Mouse (Mus musculus) CH12F3 (cell line): ENCODE data around the gene Cbln3.

Experiments
- in situ Hi-C: fragments of 300-500 bp; cut with MboI; formaldehyde crosslinking; loops from 2 replicates; pipeline ENCODE4 v1.14.3; 2020; ENCODE audit warnings: low sequenced_read_pairs

Cbln3 gene

DNA sequence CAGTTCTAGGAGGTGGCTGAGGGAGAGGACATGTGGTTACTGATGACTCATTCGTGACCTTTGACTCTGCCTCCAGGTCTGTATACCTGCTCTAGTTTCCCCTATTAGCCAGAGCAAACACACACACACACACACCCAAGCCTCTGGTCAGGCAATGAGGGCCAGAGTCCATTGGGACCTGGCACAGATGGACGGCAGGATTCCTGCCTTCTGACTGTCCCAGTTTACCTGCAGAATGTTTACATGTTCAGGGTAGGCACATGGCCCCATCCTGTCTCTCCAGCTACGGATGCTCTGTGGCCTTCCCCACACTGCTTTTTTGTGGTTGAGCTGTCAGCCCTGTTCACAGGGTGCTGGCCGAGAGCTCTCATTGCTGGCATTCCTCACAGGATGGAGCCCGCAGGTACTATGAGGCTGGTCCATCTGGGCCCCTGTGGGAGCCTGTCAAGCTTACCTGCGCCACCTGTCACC is 2.0 kb downstream of the Cbln3 start:
- in situ Hi-C loops = no loop called here

DNA sequence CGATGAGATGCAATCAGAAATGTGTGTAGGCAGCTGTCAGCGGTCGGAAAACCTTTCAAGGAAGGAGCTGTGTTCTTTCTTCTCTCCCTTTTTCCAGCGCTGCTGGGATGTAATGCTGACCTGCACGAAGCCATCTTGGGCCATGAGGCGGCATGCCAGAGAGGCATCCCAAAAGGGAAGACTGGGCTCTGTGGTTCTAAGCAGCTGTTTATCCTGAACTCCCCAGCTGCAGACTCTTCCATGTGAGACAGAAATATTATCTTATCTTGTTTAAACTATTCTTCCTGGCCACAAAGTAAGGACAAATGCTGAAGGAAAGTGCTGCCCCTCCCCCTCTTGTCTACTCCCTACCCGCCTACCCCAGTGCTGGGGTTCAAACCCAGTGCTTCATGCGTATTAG is 3.2 kb downstream of the Cbln3 start:
- in situ Hi-C loops = no loop called here

DNA sequence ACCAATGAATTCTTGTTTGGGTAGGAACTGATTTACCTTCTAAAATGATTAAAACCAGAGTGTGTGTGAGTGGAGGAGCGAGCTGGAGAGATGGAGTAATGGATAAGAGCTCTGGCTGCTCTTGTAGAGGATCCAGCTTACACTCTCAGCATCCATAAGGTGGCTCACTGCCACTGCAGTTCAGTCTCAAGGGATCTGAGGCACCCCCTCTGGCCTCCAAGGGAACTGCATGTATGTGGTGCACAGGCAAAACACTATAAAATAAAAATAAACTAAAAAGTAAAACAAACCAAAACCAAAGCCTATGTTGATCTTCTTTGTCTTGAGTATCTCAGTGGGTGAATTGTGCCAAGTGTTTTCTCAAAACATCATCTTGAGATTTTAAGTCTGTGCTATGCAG is 4.6 kb downstream of the Cbln3 start:
- in situ Hi-C loops = loop anchor here (5.0 kb wide), 1 partner anchor 38 kb away; no protein-coding TSS in a partner anchor

- in situ Hi-C loops = loop anchor here (5.0 kb wide), 1 partner anchor 39 kb away; no protein-coding TSS in a partner anchor
Measured at GRCm38 (mm10) chr14:55878316-55878940, 5.8 kb downstream of the Cbln3 start.

DNA sequence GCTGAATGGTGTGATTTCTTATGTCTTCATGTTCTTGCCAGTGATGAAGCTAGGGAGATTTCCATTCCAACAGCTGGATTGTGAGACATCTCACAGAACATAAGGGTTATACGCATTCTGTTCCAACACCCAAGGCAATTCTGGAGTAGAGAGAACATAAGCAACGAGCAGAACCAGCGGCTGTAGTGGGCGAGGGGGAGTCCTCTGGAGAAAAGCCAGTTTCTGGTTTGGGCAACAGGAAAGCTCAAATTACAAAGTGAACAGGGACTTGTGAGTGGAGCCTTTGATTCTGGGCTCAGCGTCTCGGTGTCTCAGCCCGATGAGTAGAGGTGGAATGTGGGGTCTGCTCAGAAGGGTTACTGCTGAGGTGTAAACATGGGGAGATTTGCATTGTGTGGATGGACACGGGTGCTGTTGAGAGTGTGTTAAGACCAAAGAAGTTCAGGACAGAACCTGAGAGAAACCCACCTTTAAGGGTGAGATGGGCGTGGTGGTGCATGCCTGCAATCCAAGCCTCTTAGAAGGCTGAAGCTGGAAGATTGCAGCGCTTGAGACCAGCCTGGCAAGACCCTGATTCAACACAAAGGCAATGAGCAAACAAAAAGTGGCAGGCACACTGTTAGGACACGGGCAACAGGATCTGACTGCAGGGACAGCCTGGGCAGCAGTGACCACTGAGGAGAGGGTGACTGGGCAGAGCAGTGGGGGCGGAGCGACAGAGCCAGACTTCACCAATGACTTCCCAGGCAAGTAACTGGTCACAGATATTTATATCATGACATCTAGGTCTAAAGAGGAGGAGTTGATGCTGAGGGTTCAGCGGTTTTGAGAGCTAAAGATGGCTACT is 6.5 kb downstream of the Cbln3 start:
- in situ Hi-C loops = loop anchor here (5.0 kb wide), 1 partner anchor 40 kb away; no protein-coding TSS in a partner anchor

DNA sequence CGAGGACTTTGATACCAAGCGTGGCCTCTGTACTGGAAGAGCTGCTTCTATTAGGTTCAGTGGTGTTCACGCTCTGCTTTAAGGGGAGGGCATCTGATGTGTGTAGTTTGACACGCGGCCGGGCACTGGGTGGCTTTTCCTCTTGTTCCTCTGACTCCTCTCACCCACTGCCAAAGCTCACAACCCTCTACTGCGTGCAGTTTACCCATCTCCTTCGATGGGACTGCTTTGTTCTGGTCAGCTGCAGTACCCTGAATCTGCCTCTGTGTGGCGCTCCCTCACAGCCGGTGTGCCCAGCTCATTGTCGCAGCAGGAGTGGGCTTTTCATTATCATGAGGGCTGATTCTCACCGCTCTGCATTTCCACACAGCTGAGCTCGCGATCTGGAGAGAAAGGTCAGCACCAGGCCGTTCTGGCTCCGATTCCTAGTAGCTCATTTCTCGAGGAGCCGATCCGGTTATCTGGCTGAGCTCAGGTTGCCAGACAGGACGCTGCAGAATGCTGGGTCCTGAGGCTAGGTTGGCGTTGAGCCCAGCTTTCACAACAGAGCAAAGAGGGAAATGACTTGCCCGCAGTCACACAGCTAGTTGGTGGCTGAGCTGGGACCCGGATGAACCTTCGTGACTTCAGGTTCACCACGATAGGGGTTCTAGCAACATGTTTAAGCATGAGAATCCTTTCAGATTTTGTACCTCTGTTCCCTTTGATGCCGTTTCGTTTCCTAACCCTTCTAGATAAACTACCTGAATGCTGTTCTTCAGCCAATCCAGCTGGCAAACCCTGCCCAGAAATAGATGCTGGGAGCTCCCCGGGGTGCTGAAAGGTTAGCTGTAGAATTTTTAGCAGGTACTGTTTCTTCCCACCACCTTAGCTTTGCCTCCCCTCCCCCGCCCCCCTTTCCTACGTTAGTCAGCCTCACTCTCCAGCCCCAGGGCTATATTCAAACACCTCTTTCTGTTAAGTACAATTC is 10.2 kb downstream of the Cbln3 start:
- in situ Hi-C loops = no loop called here

GRCm38 (mm10) chr14:55873242-55873713 is 10.9 kb downstream of the Cbln3 start:
- in situ Hi-C loops = no loop called here

DNA sequence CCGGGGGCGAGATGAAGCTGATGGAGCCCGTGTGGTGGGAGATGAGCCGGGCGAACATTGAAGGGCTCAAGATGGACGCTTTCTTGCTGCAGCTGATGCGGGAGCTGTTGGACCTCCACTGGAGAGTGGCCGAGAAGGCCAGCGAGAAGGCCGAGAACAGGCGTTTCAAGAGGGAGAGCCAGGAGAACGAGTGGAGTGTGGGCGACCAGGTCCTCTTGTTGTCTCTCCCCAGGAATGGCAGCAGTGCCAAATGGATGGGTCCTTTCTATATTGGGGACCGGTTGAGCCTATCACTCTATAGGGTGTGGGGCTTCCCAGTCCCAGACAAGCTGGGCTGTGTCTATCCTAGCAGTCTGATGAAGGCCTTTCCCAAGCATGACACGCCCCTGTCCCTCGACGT is 11.6 kb downstream of the Cbln3 start:
- in situ Hi-C loops = no loop called here

GRCm38 (mm10) chr14:55872039-55872438 is 12.2 kb downstream of the Cbln3 start:
- in situ Hi-C loops = no loop called here

- in situ Hi-C loops = no loop called here
Measured at GRCm38 (mm10) chr14:55869538-55869937, 14.7 kb downstream of the Cbln3 start.

DNA sequence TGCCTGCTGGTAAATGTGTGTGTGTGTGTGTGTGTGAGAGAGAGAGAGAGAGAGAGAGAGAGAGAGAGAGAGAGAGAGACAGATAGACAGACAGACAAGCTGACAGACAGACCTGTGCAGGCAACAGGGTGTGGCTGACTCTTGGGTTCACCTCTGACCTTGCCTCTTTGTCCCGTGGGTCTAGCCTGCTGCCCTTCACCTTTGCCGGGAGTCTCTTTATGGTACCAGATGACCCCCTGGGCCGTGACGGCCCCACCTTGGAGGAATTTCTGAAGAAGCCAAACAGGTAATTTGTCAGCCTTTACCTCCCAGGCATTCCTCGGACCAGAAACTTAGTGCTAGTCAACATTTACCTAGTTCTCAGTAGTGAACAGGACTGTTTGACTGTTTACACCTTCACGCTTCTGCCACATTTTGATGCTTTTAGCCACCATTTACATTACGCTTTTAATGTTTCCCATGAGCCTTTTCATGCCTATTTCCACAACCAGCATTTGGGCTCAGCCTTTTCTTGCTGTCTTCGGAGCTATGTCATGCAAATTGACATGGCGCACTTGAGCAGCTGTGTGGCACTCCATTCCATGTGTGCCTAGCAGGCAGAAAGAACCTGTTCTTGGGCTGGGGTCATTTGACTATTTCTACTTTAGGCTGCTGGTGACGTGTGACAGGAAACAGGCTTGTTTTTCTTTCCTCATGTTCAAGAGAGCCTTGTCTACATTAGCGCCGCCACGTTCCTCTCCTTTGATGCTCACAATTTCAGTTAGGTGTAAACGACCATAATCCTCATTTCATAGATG is 15.8 kb downstream of the Cbln3 start:
- in situ Hi-C loops = no loop called here

- in situ Hi-C loops = no loop called here
Measured at GRCm38 (mm10) chr14:55866962-55867361, 17.2 kb downstream of the Cbln3 start.

DNA sequence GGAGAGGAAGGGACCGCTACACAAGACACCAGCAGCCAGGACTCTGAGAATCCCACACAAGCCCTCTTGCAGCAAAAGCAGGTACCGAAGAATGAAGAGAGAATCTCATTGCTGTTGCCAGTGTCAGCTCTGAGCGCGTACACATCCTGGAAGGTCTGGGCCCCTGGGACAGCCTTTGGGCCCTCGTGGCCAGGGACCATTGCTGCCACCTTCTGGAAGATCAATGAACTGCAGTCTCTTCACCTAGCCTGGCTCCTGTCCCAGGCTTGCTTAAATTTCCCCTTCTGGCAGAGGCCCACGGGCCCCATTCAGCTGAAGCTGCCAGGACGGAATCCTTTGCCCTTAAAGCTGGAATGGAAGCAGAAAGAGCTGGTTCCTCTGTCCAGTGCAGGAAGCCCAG is 20.4 kb downstream of the Cbln3 start:
- in situ Hi-C loops = no loop called here

DNA sequence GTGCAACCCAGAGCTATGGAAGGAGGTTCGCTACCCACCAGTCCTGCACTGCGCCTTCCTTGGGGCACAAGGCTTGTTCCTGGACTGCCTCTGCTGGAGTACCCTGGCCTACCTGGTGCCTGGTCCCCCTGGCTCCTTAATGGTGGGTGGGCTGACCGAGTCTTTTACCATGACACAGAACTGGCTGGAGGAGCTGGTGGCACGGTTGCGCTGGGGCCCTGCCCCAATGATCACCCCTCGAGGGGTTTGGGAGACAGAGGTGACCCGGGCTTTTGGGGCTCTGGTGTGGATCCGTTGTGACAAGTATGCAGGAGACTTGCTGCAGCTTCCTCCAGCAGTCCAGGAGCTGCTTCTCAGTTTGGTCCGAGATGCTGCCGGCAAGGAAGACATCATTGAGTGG is 21.2 kb downstream of the Cbln3 start:
- in situ Hi-C loops = no loop called here

DNA sequence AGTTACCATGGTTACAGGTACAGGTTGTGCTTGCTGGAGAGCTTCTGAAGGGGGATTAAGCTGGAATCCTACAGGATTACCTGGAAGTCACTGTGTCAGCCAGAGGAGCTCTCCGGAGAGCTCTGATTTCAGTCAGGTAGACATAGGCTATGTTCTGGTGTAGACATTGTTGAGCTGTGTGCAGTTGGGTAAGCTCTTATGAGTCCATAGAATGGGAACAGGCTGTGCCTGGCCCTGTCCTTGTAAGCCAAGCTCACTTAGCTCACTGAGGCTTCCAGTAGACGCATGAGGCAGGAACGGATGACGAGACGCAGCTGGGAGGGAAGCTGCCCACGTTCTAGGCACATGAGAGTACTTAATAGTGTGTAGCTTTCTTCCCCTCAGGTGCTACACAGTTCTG is 22.0 kb downstream of the Cbln3 start:
- in situ Hi-C loops = no loop called here

GRCm38 (mm10) chr14:55857588-55857987 is 26.6 kb downstream of the Cbln3 start:
- in situ Hi-C loops = no loop called here

- in situ Hi-C loops = no loop called here
Measured at GRCm38 (mm10) chr14:55855101-55855561, 29.1 kb downstream of the Cbln3 start.

GRCm38 (mm10) chr14:55854406-55855100 is 29.6 kb downstream of the Cbln3 start:
- in situ Hi-C loops = no loop called here

GRCm38 (mm10) chr14:55853621-55854285 is 30.4 kb downstream of the Cbln3 start, which contains the start of gene Nynrin:
Gene Nynrin (plus strand): TSS chr14:55854010.
- in situ Hi-C loops = no loop called here
